Mouse (Mus musculus) skeletal muscle tissue, adult 2 months (tissue): ENCODE measurements around the gene Aanat.

Source experiments
- DNase-seq: peaks from one replicate; pipeline ENCODE4 v3.0.0-alpha.2; 2012; ENCODE audit warnings: low read depth, low spot score

Gene Aanat

DNA sequence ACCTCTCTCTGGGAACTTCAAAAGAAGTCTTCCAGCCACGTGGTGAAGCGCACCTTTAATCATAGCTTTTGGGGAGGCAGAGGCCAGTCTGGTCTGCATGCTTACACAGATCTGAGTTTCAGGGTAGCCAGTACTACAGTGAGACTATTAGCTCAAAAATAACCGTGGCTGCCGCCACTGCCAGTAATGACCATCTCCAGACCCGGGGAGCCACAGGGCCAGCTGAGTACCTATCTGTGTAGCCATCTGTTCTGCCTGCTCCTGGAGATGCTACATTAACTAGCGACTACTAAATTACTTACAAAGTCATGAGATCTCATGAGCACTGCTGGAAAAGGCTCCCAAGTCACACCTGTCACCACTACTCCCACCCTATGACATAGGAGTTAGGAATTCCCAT, 11.2 kb upstream of the Aanat start:
- no peak for DNase-seq

- no peak for DNase-seq
Observed at GRCm38 (mm10) chr11:116575396-116575795, 10.8 kb upstream of the Aanat start.

- DNase-seq, result no peak
Observed at GRCm38 (mm10) chr11:116579280-116579679, 7.0 kb upstream of the Aanat start.

- DNase-seq, result no peak
Observed at GRCm38 (mm10) chr11:116580031-116580652, 6.1 kb upstream of the Aanat start.

DNA sequence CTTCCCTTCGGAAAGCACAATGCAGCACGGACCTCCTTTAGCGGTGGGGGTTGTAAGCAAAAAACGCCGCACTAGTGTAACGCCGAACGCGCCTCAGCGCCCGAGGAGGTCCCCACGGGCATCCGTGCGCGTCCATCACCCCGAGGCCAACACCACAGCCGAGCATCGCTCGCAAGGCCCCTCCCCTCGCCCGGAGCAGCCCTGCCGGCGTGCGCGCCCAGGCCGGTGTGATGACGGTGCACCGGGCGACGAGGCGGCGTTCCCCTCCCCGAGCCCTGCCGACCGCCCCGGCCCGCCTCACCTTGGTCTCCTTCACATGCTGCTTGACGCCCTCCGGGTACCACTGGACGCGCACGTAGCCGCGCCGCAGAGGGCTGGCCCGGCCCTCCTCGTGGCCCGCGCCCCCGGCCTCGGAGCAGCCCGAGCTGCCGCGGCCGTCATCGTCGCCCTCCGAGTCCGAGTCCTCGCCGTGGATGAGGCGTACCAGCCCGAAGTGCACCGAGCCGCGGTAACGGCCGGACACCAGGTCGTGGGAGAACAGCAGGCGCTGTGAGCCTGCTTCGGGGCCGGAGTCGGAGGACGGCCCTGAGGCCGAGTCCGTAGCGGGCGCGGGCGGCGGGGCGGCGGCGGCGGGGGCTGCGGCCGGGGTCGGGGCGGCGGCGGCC, 5.4 kb upstream of the Aanat start:
- DNase-seq, result no peak

DNA sequence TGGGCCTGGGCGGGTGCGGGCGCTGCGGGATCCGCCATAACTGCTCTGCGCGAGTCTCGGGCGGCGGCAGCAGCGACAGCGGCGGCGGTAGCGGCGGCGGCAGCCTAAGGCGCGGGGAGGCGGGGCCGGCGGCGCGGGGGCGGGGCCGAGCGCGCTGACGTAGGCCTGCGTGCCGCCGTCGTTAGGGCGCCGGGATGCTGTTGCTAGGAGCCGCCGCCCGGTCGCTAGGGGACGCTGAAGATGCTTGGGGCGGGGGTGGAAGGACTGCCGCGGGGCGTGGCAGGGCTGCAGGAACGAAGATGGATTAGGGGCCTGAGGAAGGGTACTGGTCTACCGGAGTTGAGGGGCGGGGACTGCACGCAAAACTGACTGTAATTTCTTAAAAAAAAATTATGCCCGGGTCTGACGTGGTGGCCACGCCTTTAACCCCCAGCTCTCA, 4.8 kb upstream of the Aanat start, which contains the start of gene Ube2o:
TSS of gene Ube2o (minus strand) at position 72 of the 439 bp plus-strand sequence.
- peak; percentile 67 for DNase-seq

DNA sequence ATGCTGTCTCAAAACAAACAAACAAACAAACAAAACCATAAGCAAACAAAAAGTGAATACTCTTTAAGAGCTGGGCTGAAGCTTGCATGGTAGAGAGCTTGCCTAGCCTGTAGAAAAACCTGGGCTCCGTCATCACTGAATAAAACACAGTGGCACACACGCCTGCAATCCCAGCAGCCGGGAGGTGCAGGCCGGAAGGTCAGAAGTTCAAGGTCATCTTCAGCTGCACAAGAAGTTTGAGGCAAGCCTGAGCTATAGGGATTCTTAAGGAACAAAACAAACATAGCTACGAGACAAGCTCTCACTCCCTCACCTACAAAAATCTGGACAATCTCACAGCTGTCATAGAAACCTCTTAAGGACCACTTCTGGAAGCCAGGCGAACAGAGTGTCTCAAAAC, 550 bp upstream of the Aanat start:
- DNase-seq, result no peak

DNA sequence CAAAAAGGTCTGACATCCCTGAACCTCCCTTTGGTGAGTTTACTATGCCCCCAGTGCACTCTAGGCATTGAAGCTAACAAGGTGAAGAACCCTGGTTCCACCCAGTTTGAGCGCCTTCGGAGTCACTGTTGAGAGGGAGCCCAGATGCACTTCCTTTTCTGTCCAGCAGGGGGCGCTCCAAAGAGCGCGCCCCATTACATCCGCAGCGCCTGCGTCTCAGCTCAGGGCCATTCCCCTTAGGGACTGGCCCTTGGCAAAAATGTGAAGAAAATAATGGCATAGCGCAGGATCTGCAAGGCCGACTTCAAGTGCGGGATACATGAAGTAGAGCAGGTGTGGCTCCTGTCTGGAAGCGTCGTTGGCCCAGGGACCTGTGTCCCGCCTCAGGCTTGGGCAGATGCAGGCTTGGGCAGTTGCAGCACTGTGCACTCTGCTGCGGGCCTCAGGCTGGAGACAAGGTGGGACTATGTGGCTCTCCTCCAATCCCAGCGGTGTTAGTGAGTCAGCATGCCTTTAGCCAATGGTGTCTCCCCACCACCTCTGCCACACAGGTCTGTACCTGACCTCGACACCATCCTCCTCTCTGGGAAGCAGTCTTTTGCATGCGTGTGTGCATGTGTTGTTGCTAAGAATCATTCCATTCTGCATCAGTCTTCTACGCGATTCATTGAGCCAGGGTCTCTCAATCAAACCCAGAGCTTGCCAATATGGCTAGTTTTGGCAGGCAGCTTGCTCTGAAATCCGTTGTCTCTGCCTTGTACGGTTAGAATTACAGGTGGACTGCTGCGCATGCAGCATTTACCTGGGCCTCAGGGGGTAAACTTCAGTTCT, 784 bp downstream of the Aanat start:
- no peak for DNase-seq

DNA sequence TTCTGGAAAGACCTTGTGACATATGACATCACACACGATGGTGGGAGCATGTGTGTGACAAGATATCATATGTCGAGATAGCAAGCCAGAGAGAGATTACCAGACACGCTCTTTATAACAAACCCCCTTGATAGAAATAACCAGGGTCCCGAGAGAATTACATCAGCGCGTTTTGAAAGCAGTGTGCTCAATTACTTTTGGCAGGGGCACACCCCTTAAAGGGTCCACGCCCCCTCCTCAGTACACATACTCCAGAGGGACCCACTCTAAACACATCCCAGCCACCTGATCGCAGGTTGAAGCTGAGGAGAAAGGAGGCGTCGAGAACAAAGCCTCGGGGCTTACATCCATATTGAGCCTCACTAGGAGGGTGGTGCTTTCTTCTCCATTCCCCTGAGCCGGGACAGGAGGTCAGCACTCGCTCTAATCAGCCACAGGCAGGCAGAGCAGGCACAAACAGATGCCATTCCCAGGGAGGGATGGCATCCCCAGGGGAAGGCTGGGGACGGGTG, 2.8 kb downstream of the Aanat start:
- DNase-seq, result no peak

- DNase-seq, result no peak
Observed at GRCm38 (mm10) chr11:116589574-116589973, 3.3 kb downstream of the Aanat start.

DNA sequence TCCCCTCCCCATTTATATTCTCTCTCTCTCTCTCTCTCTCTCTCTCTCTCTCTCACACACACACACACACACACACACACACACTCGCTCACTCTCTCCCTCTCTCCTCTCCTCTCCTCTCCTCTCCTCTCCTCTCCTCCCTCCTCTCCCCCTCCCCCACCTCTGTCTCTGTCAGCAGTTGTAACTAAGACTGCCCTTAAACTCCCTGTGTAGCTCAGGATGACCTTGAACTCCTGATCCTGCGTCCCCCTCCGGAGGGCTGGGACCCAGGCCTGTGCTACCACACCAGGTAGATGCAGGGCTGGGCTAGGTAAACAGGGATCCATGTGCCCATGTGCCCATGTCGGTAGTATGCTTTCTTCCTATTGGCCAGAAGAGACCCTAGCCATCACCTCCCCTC, 5.4 kb downstream of the Aanat start:
- no peak for DNase-seq

- DNase-seq, result peak; percentile 85
Observed at GRCm38 (mm10) chr11:116592428-116592827, 6.2 kb downstream of the Aanat start.

DNA sequence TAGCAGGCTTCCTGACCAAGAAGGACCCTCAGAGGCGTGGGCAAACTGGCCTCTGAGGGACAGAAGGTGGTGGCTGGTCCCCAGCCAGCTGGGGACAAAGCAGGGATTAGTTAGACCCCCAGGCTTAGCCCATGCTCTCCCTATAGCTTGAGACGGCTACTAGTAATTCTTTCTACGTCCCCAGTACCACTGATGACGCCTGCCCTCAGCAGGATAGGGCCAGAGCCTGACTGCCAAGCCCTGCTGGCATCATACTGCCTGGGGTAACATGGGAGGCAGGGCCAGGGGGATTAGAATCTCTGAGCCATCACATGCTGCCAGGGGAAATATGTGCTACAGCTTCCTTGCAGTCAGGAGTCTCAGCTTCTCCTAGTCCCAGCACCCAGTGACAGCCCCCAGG, 7.1 kb downstream of the Aanat start:
- DNase-seq, result no peak

- no peak for DNase-seq
Observed at GRCm38 (mm10) chr11:116596766-116597165, 10.5 kb downstream of the Aanat start.

- no peak for DNase-seq
Observed at GRCm38 (mm10) chr11:116598193-116598592, 12.0 kb downstream of the Aanat start.

DNA sequence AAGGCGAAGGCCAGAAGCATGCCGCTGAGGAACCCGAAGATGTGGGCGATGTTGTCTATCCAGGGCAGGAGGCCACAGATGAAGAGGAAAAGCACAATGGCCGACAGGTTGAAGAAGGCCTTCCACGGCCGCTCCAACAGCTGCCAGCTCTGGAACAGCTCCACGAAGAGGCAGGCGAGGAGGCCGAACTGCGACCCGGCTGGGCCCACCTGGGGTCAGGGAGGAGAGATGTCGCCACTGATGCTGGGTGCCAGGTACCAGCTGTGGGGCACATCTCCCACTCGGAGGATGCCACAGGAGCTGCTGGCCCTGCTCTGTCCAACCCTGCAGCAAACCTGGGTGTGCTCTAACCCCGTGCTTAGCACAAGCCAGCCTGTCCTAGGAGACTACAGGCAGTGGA, 13.0 kb downstream of the Aanat start:
- DNase-seq, result no peak

- no peak for DNase-seq
Observed at GRCm38 (mm10) chr11:116601166-116601565, 14.9 kb downstream of the Aanat start.

DNA sequence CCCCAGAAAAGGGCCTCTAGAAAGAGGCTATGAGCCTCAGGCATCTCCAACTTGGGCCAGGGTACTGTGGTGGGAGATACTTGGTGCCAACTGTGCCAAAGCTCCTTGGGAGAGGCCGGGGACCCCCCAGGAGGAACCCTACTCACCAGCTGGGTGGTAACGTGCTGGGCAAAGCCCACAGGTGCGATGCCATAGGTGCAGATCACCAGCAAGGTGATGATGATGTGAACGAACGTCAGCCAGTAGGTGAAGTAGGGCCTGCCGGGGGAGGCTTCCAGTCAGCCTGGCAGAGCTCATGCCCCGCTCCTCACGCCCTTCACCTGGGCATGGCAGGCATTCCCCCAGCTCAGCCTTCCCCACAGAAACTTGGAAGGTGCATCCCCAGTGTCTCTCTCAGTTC, 15.8 kb downstream of the Aanat start:
- DNase-seq, result no peak

DNA sequence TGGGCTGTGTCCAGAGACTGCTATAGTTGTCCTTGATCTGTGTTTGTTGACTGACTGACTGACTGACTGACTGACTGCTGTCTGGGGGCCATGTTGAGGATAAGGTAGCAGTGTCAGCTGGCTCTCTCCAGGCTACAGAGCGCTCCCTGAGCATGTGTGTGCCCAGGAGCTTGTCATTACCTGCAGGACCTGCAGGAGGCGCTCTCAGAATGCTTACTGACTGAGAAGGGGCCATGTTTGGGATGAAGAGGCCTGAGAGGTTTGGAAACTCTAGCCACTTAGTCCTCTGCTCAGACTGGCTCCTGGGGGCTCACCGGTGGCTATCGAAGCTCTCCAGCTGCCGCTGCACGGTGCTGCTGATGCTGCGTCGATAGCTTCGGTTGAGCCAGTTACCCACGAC, 17.1 kb downstream of the Aanat start:
- DNase-seq, result no peak

DNA sequence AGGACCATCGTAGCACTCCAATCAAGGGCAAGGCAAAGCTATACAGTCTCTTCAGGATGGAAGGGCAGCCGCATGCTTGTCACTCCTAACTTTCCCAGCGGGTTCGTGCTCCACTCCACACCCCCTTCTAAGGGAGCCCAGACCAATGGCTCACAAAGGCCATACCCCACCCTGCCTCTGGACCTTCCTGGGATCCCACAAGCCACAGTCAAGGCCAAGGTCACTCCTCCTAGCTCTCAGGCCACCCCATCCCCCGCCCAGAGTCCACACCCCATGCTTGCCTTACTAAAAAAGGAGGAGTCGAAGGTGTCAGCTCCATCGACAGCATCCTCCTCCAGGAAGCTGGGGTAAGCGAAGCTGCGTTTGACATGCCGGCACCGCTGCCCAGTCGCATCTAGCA, 17.9 kb downstream of the Aanat start:
- no peak for DNase-seq

- DNase-seq, result no peak
Observed at GRCm38 (mm10) chr11:116607717-116608116, 21.5 kb downstream of the Aanat start.

DNA sequence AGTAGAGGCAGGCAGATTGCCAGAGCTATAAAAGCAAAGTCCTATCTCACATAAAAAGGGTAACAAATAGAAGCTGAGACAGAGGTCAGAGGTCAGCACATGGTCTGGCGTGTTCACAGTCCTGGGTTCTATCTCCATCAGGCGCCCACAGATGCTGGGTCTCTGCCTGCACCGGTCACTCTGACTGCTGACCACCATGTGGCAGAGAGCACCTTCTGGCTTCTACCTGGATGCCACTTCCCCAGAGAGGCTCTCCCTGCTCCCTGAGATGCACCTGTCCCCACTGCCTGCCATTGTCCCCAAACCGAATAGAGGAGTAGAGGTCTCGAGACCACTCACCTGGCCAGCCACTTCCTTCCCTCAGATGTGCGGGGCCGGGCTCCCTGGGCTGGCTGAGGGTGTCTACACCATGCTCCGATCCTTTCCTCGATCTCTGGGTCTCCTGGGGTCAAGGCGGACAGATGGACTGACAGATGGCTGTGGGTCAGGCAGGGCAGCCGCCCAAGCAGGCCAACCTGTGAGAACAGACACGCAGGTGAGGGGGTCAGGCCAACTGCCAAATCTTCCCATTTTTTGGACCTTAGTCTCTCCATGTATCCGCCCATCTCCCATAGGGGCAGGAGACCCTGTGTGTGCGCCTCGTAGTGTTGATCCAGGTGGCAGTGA, 23.9 kb downstream of the Aanat start:
- no peak for DNase-seq
